Mouse (Mus musculus) G1E (cell line): ENCODE data around the gene Prox2.

Source experiments
- CTCF ChIP-seq: IDR thresholded peaks from 2 replicates; pipeline ENCODE4 v1.5.1; 2012; ENCODE audit warnings: low read depth, low read length, inconsistent platforms, mixed read lengths
- GATA1 ChIP-seq: IDR thresholded peaks from 2 replicates; pipeline ENCODE4 v1.6.1; 2012; ENCODE audit warnings: borderline replicate concordance, low read length, inconsistent platforms, mixed read lengths
- GATA2 ChIP-seq: IDR thresholded peaks from 2 replicates; pipeline ENCODE4 v1.6.1; 2012; ENCODE audit warnings: low read depth, low read length, inconsistent platforms, borderline replicate concordance
- TAL1 ChIP-seq: conservative IDR thresholded peaks from 2 replicates; pipeline ENCODE4 v1.6.1; 2012; ENCODE audit warnings: low read depth, low read length, inconsistent platforms, mixed read lengths

DNA sequence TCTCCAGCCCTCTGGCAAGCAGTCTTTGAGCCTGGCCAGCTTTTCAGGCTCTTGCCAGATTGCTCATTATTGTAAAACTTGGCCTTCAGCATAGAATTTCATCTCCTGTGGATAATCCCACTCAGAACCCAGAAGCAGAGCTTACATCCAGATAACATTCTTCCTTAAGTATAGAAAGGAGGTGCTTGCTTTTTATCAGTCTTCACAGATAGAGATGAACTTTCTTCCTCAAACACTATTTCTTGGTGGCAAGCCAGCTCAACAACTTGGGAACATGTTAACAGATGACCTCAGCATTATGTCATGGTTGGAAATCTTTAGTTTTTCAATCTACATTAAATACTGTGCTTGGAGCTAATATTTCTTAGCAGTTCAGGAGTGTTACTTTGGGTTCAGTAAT is 39.5 kb downstream of the Prox2 start:
- TF ChIP-seq CTCF = no peak
- no peak for TF ChIP-seq GATA1
- TF ChIP-seq TAL1 = no peak
- no peak for TF ChIP-seq GATA2
